Mouse (Mus musculus): ENCODE data around the gene Rbm20.

GRCm38 (mm10) chr19:53754421-53754830 is 77.3 kb downstream of the Rbm20 start:
- TF ChIP-seq CTCF (IDR thresholded peaks at IDR 0.05; ENCODE audit: borderline replicate concordance, insufficient read depth, low read depth, low read length) (no peak), POLR2A (IDR thresholded peaks at IDR 0.05; ENCODE audit: borderline replicate concordance, insufficient read depth, low read length) (no peak)
